Mouse (Mus musculus) neural tube, embryonic 15.5 days (tissue): Measurements from ENCODE around the gene Galnt6. TPM values are rescaled to one million over a fixed set of nuclear protein-coding genes. Genes with fewer than 3 reads are reported as not detected.
A peak's percentile ranks its signal among the peaks of the same experiment; 100 is the strongest.

Source experiments
- ATAC-seq: fragments of 200-750 bp; cut with Nextera tagmentation; 2 replicates; pipeline ENCODE4 v1.8.0; 2017; ENCODE audit warnings: mild to moderate bottlenecking, moderate TSS enrichment, moderate library complexity; ENCODE audit not compliant: low FRiP score
- H3K27ac ChIP-seq: fragments of 300-500 bp; sonication (generic); replicated peaks from 2 replicates; pipeline ENCODE4 v1.5.1; 2015; ENCODE audit warnings: mild to moderate bottlenecking, inconsistent platforms
- H3K27me3 ChIP-seq: fragments of 300-500 bp; sonication (generic); replicated peaks from 2 replicates; pipeline ENCODE4 v1.6.1; 2015; ENCODE audit warnings: inconsistent platforms
- H3K36me3 ChIP-seq: fragments of 300-500 bp; sonication (generic); 2 replicates; pipeline ENCODE4 v1.6.1; 2015; ENCODE audit warnings: inconsistent platforms
- H3K4me1 ChIP-seq: fragments of 300-500 bp; sonication (generic); 2 replicates; pipeline ENCODE4 v1.6.1; 2015; ENCODE audit warnings: inconsistent platforms
- H3K4me2 ChIP-seq: fragments of 300-500 bp; sonication (generic); 2 replicates; pipeline ENCODE4 v1.6.1; 2015; ENCODE audit warnings: inconsistent platforms, mild to moderate bottlenecking, moderate library complexity
- H3K4me3 ChIP-seq: fragments of 300-500 bp; sonication (generic); replicated peaks from 2 replicates; pipeline ENCODE4 v1.5.1; 2015; ENCODE audit warnings: mild to moderate bottlenecking, inconsistent platforms
- H3K9ac ChIP-seq: fragments of 300-500 bp; sonication (generic); replicated peaks from 2 replicates; pipeline ENCODE4 v1.6.1; 2015; ENCODE audit warnings: mild to moderate bottlenecking, inconsistent platforms
- H3K9me3 ChIP-seq: fragments of 300-500 bp; sonication (generic); replicated peaks from 2 replicates; pipeline ENCODE4 v1.6.1; 2016; ENCODE audit warnings: inconsistent platforms
- WGBS: fragments of 180-500 bp; shearing (Covaris S2); methylation state at CpG from one replicate; pipeline ENCODE4 v1.1.7; 2015; ENCODE audit warnings: mixed read lengths; 5-methylcytosine and 5-hydroxymethylcytosine counted together
- polyA plus RNA-seq: library from polyadenylated mRNA; unstranded; fragments of >200 nt; fragmentation: Nextera tagmentation; extraction: Ambion mirVana; gene quantifications from 2 replicates; pipeline ENCODE4 v1.2.1, GENCODE M21; 2015

Galnt6 gene
- polyA plus RNA-seq, 1 experiment from 2014 or later: 0.33 TPM

DNA sequence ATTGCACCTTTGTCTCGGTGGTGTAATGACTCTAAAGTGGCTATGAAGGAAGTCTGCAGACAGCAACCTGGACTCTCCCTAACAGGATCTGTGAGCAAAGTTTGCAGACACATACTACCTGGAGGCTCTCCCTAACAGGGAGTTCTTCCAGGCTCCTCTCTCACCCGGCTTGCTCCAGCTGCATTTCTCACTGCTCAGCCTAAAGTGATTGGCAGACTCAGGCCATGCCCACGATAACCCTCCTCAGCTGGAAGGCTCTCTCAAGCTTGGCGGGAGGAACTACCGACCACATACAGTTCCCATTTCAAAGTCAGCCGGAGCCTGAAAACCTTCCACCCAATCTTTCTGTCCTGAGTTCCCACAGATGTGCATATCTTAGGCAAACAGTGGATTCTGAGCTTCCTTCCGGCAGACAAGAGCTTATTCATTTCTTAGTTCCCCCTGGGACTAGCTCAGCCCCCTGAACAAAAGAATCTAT lies 62.9 kb downstream of the Galnt6 start:
- Histone ChIP-seq H3K27ac (no peak overlapping the region), H3K27me3 (0 out of 2 replicates have a peak, but pooled peaks cover 4% of the 10 kb centered on the region), H3K9me3 (no peaks in the 10 kb centered on the region), H3K4me3 (no peak overlapping the region), H3K4me2 (0 out of 2 replicates have a peak overlapping the region, but pooled peaks have one; percentile 0), H3K4me1 (0 out of 2 replicates have a peak, but pooled peaks cover 11% of the 10 kb centered on the region), H3K9ac (no peak overlapping the region), H3K36me3 (no peaks in the 10 kb centered on the region)
- WGBS: 4% methylated on average over 7 of the region's 7 CpGs
- no peak for ATAC-seq

DNA sequence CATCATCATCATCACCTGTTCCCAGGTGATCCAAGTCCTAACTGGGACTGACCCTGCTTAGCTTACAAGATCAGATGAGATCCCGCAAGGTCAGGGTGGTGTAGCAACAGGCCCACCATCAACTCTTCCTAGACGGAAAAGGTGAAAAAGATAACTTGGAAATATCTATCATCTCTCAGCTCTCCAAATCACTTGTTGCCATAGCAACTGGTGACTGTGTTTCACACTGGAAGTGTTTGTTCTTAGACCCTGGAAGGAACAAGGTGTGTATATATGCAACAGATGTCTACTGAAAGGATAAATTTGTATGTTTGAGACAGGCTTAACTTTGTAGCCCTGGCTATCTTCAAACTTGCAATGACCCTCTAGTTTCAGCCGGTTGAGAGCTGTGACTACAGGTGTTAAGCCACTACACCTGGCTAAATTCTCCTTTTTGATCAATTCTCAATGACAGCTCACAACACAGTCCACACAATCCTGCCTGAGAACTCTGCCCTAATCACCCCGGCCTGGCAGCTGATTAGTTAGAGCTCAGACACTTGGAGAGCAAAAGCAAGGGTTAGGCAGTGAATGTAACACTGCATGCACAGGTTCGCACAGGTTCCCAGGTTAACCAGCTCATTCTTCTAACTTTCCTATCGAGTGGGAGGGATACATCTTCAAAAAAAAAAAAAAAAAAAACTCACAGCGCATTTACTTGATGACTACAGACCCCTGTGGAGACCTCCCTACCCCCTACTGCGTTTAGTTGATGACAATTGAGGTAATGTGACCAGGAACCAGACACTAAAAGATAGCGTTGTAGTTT lies 63.6 kb downstream of the Galnt6 start:
- Histone ChIP-seq H3K27ac (no peak overlapping the region), H3K4me3 (no peak overlapping the region), H3K27me3 (0 out of 2 replicates have a peak, but pooled peaks cover 4% of the 10 kb centered on the region), H3K4me2 (no peak overlapping the region), H3K9me3 (no peaks in the 10 kb centered on the region), H3K36me3 (no peaks in the 10 kb centered on the region), H3K9ac (no peak overlapping the region), H3K4me1 (0 out of 2 replicates have a peak, but pooled peaks cover 11% of the 10 kb centered on the region)
- no peak for ATAC-seq
- WGBS: 27% methylated on average over 9 of the region's 9 CpGs

DNA sequence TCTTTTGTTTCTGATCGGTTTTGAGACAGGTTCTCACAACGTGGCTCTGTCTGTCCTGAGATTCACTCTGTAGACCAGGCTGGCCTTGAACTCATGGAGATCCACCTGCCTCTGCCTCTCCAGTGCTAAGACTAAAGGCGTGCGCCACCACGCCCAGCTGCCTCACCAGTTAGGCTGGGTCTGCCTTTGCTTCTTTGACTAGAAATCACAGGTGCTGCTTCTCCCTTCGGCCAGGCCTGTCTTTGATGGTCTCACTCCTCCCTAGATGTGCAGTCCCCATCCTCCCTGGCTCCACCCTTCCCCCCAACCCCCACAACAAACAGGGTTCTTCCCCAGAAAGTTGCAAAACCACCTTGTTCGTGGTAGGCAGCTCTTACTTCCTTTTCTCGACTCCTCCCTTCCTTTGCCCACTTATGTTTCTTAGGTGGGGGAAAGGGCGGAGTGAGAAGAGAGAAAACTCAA lies 64.3 kb downstream of the Galnt6 start:
- no peak for ATAC-seq
- 0 out of 2 replicates have a peak, but pooled peaks cover 11% of the 10 kb centered on the region for H3K4me1 ChIP-seq
- no peak overlapping the region for H3K4me2 ChIP-seq
- H3K4me3 ChIP-seq: no peak overlapping the region
- H3K27ac ChIP-seq: no peak overlapping the region
- 0 out of 2 replicates have a peak, but pooled peaks cover 4% of the 10 kb centered on the region for H3K27me3 ChIP-seq
- no peaks in the 10 kb centered on the region for H3K36me3 ChIP-seq
- WGBS: 77% methylated on average over 9 of the region's 9 CpGs
- no peak overlapping the region for H3K9ac ChIP-seq
- no peaks in the 10 kb centered on the region for H3K9me3 ChIP-seq

DNA sequence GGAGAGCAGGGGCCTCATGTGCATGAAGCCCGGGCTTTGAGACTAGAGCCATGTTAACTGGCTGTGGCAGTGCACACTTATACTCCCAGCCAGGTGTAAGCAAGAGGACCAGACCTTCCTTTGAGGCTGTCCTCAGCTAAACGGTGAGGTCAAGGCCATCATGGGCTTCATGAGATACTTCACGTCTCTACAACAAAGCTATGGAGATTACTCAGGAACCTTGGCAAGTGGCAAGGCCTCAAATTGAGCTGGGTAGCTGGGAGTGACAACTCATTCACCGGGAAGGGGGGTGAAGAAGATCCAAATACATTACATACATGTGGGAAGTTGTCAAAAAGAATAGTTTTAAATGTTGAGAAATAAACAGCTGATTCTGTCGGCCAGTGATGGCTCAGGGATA lies 68.4 kb downstream of the Galnt6 start:
- H3K27me3 ChIP-seq: no peaks in the 10 kb centered on the region
- H3K36me3 ChIP-seq: no peaks in the 10 kb centered on the region
- no peak overlapping the region for H3K4me2 ChIP-seq
- H3K9me3 ChIP-seq: no peaks in the 10 kb centered on the region
- H3K4me3 ChIP-seq: no peak overlapping the region
- 95% methylated on average over 5 of the region's 5 CpGs for WGBS
- H3K9ac ChIP-seq: no peak overlapping the region
- H3K4me1 ChIP-seq: 0 out of 2 replicates have a peak, but pooled peaks cover 2% of the 10 kb centered on the region
- ATAC-seq: no peak
- no peak overlapping the region for H3K27ac ChIP-seq

DNA sequence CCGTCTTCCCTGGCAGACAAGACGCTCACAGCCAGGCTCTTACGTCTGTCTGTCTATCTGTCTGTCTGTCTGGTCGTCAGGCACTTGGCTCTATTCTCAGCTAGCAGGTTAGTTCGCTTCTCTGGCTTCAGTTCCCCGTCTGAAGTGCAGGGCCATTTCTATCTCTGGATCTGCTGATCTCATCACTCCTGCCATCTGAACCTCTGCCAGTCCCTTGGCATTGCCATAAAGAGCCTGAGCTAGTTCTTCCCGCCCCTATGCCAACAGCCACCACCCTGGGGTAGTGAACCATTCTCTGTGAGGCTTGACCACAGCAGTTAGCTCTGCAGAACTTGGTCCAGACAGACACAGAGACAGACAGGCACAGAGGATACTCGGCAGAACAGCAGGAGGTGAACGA lies 68.9 kb downstream of the Galnt6 start:
- WGBS: 82% methylated on average over 9 of the region's 9 CpGs
- no peaks in the 10 kb centered on the region for H3K27me3 ChIP-seq
- H3K36me3 ChIP-seq: no peaks in the 10 kb centered on the region
- no peak overlapping the region for H3K27ac ChIP-seq
- H3K9ac ChIP-seq: no peak overlapping the region
- no peaks in the 10 kb centered on the region for H3K9me3 ChIP-seq
- no peaks in the 10 kb centered on the region for H3K4me1 ChIP-seq
- no peak overlapping the region for H3K4me3 ChIP-seq
- ATAC-seq: no peak
- no peak overlapping the region for H3K4me2 ChIP-seq

DNA sequence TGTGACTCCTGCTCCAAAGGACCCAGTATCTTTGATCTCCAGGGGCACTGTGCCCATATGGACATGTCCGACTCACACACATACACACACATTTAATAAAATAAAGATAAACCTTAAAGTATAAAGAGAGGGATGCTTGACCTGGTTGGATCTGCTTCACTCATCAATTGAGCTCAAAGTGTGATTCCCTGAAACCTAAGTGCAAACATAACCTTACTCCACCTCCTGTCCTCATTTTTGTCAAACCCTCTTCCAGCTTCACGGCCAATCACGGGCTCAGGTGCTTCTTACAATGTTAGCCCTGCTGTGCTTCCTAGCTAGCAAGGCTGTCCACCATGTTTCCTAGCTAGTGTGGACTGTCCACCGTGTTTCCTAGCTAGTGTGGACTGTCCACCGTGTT lies 74.0 kb downstream of the Galnt6 start:
- H3K36me3 ChIP-seq: no peaks in the 10 kb centered on the region
- H3K9me3 ChIP-seq: no peaks in the 10 kb centered on the region
- no peak overlapping the region for H3K27ac ChIP-seq
- no peak overlapping the region for H3K4me3 ChIP-seq
- no peak overlapping the region for H3K4me2 ChIP-seq
- 90% methylated on average over 5 of the region's 5 CpGs for WGBS
- no peaks in the 10 kb centered on the region for H3K4me1 ChIP-seq
- no peak overlapping the region for H3K9ac ChIP-seq
- no peaks in the 10 kb centered on the region for H3K27me3 ChIP-seq
- no peak for ATAC-seq

DNA sequence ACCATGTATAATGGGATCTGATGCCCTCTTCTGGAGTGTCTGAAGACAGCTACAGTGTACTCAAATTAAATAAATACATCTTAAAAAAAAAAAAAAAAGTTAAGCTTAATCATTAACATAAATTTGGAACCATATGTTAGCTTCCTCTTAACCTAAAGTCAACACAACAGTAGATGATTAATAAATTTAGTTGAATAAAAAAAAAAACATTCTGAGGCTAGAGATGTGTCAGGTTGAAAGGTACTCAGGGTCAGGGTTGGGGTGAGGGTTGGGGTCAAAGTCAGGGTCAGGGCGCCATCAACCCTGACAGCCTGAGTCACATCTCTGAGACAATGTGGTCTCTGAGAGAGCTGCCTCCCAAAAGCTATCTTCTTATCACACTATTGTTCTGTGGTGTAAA lies 74.9 kb downstream of the Galnt6 start:
- WGBS: 84% methylated on average over 1 of the region's 1 CpGs
- H3K9ac ChIP-seq: no peak overlapping the region

DNA sequence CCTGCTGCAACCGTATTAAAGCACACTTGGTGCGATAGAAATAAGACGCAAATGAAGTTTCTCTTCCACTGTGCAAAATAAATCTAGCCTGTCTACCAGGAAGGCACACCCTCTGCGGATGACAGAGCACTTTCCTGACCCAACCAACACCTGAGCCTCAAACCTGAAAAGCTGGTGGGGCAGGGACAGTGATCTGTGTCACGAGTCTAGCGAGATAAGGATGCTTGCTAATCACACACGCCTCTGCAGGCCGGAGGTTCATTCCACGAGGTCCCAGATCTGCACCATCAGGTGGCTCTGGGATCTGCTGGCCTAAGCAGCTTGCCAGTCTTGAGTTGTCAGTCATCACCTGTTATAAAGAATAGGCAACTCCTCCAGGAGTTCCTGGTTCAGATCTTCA lies 77.6 kb downstream of the Galnt6 start:
- Histone ChIP-seq H3K36me3 (no peaks in the 10 kb centered on the region), H3K9ac (no peak overlapping the region), H3K9me3 (no peaks in the 10 kb centered on the region), H3K27me3 (no peaks in the 10 kb centered on the region), H3K4me1 (no peaks in the 10 kb centered on the region), H3K27ac (no peak overlapping the region), H3K4me2 (no peak overlapping the region), H3K4me3 (no peak overlapping the region)
- 87% methylated on average over 9 of the region's 9 CpGs for WGBS
- no peak for ATAC-seq

More for the DNA sequence above, 74.9 kb downstream of the Galnt6 start:
- no peaks in the 10 kb centered on the region for H3K4me1 ChIP-seq
- H3K4me3 ChIP-seq: no peak overlapping the region
- no peak for ATAC-seq
- H3K4me2 ChIP-seq: no peak overlapping the region
- H3K9me3 ChIP-seq: no peaks in the 10 kb centered on the region
- H3K36me3 ChIP-seq: no peaks in the 10 kb centered on the region
- no peak overlapping the region for H3K27ac ChIP-seq
- no peaks in the 10 kb centered on the region for H3K27me3 ChIP-seq

DNA sequence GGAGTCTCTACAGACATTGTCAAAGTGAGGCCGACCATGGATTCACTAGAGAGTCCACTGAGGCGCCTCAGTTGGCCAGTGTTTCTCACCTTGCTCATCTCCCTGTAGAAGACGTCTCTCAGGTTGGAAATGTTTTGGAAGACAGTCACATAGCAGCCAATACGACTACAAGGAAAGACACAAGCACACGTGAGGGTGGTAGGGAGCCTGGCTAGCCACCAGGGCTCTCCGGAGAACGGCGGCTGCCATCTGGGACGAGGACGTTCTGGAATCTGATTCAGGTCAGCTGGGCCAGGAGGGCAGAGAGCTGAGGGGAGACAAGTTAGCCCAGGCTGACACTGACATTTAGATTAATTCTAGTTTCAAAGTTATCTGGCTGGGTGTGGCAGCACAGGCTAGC lies 79.1 kb downstream of the Galnt6 start:
- Histone ChIP-seq H3K27ac (no peak overlapping the region), H3K4me2 (no peak overlapping the region), H3K4me3 (no peak overlapping the region), H3K4me1 (no peaks in the 10 kb centered on the region), H3K27me3 (no peaks in the 10 kb centered on the region), H3K9ac (no peak overlapping the region), H3K9me3 (no peaks in the 10 kb centered on the region), H3K36me3 (no peaks in the 10 kb centered on the region)
- WGBS: 86% methylated on average over 10 of the region's 10 CpGs
- ATAC-seq: no peak

DNA sequence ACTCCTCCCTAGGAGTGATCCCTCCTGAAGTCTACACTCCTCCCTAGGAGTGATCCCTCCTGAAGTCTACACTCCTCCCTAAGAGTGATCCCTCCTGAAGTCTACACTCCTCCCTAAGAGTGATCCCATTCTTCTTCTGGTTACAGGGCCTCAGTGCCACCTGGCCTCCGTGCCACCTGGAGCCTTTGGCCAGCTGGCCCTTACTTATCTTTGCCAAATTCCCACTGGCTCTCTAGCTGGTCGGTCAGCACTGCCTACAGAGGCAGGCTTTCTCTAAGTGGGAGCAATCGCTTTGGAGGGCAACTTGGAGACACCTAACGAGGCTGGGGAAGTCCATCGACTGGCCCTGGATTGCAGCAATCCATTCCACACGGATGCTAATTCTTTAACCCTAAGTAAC lies 83.0 kb downstream of the Galnt6 start:
- H3K36me3 ChIP-seq: no peaks in the 10 kb centered on the region
- H3K9me3 ChIP-seq: no peaks in the 10 kb centered on the region
- no peaks in the 10 kb centered on the region for H3K4me1 ChIP-seq
- H3K27me3 ChIP-seq: no peaks in the 10 kb centered on the region
- H3K9ac ChIP-seq: no peak overlapping the region
- no peak overlapping the region for H3K4me2 ChIP-seq
- ATAC-seq: no peak
- H3K27ac ChIP-seq: no peak overlapping the region
- WGBS: 83% methylated on average over 6 of the region's 6 CpGs
- no peak overlapping the region for H3K4me3 ChIP-seq

DNA sequence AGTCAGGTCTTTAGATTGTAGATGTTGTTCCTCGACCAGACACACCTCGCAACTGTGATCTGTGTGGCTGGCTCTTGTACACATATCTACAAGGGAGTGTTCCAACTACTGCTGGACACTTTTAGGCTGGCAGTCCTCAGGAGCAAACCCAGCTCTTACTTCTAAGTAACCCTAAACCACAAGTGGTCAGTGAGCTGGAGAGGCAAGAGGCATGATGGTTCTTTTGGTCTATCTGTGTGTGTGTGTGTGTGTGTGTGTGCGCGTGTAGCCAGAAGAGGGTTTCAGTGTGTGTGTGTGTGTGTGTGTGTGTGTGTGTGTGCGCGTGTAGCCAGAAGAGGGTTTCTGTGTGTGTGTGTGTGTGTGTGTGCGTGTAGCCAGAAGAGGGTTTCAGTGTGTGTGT lies 86.7 kb downstream of the Galnt6 start:
- H3K27me3 ChIP-seq: peaks cover 16% of the 10 kb centered on the region
- WGBS: 97% methylated on average over 7 of the region's 7 CpGs
- H3K9ac ChIP-seq: no peak overlapping the region
- H3K4me2 ChIP-seq: no peak overlapping the region
- no peak for ATAC-seq
- H3K4me3 ChIP-seq: no peak overlapping the region
- no peaks in the 10 kb centered on the region for H3K36me3 ChIP-seq
- H3K27ac ChIP-seq: no peak overlapping the region
- H3K4me1 ChIP-seq: peaks cover under 1% of the 10 kb centered on the region
- H3K9me3 ChIP-seq: no peaks in the 10 kb centered on the region
